Mouse (Mus musculus): ENCODE results near the gene Glo1.
"Not testable (repeated sequence)": the region's sequence is repeated elsewhere in the genome, so short reads cannot be mapped to it uniquely, and the experiment has no call there.

Glo1 gene

DNA sequence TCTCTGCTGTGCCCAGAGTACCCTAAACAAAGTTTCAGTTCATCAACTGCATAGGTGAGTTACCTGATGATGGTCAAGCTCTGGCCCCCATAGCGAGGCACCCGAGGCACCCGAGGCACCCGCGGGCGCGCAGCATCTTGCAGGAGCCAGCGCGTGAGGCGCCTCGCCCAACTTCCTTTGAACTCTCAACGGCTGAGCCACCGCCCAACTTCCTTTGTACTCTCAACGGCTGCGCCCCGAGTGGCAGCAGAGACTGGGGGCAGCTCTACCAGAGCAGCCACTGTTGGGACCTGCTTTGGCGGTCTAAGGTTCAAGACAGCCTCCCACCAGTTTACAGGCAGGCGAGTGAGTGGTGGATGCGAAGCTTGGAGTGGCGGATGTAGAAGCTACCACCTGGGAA lies at the start of gene Glo1:
Gene Glo1 (minus strand): TSS at position 153 of the 400 bp plus-strand sequence.
- not testable (repeated sequence) for DNase-seq

DNA sequence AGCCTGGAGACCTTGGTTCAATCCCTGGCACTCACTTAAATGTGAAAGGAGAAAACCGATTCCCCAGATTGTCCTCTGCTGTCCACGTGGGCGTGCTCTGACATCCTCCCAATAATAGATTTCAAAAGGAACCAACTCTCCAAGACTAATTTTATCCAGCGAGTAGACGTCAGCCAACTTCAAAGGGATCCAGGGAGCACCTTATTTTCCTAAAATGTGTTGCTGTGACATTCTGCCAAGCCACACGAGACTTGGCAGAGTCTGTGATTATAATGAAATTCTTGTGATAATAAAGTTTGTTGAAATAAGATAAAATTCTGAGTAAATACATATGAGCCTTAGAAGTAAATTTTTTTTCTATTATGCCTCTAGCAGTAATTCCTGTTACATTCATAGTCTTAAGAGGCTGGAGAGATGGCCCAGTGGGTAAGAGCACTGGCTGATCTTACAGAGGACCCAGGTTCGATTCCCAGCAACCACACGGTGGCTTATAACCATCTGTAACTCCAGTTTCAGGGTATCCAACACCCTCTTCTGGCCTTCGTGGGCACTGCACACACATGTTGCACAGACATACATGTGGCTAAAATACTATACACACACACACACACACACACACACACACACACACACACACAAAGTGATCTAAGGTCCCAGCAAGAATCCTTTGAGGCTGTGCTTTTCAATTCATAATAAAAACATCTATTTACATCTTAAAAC lies 48.5 kb upstream of the Glo1 start:
- no peak for DNase-seq

DNA sequence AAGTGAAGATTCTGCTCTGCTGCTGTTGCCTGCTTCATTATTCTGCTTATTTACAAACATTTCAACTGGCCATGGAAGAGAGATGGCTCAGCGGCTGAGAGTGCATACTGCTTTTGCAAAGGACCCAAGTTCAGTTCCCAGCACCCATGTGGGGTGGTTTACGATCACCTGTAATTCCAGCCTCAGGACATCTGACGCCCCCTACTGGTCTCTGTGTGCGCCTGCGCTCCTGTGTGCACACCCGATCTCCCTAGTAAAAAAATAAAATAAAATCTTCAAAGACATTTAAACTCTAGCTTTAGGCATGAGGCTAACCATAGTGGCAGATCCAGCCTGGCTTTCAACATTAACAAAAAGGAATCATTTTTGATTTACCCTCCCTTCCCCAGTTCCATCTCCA lies 46.4 kb upstream of the Glo1 start:
- DNase-seq, result no peak

DNA sequence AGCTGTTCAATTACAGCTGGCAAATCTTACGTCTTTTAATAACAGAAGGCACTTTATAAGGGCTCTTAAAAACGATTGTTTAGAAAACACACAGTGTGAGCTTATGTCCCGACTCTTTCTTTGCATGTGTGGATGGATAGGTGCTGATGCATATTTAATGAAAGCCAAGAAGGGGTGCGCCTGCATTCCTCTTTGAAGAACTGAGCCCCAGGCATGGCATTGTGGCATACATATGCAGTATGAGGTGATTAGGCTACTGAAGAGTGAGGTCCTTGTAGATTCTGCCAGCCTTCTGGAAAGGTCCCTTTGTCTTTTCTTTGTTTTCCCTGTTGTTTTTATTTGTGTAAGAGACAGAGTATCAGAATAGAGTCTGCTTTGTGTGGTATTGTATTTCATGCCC lies 45.9 kb upstream of the Glo1 start:
- DNase-seq, result no peak

DNA sequence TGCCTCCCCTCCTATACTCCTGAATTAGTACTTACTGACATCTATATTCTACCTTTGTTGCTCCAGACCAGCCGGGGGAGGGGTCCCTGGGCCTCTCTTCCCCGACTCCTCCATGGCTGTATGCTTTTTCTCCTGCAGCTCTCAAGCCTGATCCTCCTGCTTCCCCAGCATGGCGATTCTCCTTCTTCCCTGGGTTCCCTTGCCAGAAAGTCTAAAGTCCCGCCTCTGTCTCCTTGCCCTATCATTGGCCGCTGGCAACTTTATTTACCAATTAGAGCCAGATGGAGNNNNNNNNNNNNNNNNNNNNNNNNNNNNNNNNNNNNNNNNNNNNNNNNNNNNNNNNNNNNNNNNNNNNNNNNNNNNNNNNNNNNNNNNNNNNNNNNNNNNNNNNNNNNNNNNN lies 38.2 kb upstream of the Glo1 start:
- no peak for DNase-seq

DNA sequence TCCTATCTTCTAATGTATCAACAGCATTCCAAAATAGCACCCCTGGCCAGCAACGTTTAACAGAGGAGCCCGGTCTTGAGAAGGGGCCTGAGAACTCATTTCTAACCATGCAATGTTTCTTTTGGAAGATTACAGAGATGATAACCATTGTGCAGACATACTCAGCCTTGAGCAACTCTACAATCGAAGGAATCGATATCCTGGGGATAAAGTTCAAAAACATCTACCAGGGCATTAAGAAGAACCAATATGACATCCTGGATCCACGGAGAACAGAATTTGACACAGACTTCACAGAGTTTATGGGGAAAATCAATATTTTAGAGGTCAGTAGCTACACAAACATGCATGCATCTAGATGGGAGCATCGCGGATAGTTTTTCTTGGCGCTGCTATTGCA lies 36.5 kb upstream of the Glo1 start:
- no peak for DNase-seq

DNA sequence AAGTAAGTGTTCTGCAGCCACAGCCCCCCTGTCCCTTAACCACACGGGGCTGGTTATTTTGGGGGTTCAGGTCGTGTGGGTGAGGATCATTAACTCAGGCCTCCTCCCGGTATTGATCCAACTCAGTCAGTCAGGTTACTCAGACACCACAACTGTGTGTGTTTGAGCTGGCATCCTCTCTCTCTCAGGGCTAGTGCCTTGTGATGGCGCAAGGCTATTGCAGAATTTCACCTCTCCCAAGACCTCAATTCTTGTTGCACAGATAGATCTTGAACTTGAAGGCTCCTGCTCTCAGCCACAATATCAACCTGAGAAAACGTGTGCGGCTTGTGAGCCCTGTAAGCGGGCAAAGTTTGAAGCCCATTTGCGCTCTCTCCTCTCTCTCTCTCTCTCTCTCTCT lies 35.5 kb upstream of the Glo1 start:
- DNase-seq, result no peak

DNA sequence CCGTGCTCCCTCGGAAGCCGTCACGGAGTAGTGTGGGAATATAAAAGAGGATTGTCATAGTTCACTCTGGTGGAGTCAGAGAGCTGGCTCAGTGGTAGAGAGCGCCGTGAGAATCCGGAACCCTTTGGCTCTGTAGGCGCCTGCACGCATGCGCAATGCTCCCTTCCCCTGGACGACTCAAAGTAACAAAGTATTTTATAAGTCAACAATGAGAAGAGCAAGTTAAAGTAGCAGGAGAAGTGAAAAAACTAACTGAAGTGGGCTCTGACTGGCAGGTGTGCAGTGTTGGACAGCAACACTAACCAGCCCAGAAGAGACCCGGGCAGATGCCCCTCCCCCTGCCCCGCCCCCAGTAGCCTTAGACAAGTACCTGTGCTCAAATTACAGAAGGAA lies 31.5 kb upstream of the Glo1 start:
- peak; percentile 50 to 70 for DNase-seq

DNA sequence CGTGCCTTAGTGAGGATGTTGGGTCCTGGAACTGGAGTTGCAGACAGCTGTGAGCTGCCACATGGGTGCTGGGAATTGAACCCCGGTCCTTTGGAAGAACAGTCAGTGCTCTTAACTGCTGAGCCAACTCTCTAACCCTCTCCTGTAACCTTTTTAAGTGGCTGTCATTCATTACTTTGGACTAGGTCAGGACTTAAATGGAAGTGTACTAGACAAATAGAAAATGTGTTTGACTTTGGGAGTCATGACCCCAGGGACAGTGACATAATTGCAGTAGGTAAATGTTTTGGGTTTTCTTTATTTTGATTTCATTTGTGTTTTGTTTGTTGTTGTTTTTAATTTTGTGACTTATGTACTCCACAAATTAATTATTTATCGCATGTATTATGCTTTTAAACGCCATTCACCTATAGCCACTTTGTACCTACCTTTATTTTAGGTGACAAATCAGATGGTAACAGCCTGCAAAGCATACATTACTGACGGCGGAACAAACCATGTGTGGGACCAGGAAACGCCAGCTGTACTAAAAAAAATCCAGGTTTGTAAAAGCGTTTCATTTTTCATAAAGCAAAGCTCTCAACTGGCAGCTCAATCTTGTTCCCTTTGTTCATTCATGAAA lies 31.0 kb upstream of the Glo1 start:
- no peak for DNase-seq

DNA sequence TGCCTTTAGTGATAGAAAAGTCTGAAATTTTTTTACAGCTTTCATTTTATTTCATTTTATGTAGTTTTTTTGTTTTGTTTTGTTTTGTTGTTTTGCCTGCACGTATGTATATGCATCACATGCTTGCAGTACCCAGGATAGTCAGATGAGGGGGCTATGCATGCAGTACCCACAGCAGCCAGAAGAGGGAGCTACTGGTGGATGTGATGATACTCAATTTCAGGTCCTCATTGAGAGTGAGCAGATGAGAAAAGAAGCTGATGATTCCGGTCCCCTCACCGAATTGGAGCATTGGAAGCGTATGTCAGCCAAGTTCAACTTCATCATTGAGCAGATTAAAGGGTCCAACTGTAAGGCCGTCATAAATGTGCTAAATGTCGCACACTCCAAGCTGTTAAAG lies 26.3 kb upstream of the Glo1 start:
- no peak for DNase-seq

DNA sequence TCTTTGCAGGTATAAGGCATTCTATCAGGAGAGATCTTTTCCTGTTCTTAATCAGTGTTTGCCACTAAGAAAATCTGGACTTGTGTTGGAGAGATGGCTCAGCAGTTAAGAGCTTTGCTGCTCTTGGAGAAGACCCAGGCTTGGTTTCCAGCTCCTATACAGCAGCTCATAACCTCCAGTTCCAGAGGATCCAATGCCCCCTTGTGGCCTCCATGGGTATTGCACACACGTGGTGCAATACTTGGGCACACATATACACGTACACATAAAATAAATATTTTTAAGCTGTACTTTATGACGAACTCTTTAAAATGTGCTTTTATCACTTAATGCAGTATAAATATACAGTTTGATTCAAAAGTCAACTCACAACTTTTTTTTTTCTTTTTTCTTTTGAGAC lies 22.1 kb upstream of the Glo1 start:
- DNase-seq, result no peak

DNA sequence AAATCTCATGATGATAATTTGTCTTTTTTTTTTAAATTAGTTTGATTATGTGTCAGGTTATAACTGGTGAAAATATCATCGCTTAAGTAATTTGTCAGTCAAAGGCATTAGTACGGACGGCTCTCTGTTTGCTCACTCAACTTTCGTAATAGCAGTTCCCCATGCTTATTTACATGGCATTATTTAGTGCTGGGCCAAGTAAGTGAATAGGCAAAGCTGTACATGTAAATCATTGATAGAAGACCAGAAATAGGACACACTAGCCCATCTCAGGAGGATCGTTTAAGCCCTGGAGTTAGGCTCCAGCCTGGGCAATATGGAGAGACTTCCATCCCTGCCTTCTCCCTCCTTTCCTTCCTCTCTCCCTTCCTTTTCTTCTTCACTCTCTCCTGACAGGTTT lies 14.2 kb upstream of the Glo1 start:
- DNase-seq, result no peak

DNA sequence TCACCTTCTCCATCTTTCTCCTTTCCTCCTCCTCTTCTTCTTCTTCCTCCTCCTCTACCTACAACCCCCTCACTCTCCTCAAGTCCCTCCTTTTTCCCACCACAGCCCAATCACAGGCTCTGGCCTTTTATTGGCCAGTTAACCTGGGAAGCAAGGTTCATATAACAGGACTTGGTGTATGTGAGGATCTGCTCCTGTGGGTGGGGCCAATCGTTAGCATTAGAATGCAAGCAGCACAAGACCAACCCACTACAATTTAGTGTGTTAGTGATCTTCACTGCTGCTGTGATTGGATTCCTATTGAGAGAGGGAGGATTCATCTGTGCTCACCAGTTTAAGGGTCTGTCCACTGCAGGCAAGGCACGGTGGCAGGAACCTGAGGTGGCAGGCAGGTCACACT lies 12.3 kb upstream of the Glo1 start:
- no peak for DNase-seq

DNA sequence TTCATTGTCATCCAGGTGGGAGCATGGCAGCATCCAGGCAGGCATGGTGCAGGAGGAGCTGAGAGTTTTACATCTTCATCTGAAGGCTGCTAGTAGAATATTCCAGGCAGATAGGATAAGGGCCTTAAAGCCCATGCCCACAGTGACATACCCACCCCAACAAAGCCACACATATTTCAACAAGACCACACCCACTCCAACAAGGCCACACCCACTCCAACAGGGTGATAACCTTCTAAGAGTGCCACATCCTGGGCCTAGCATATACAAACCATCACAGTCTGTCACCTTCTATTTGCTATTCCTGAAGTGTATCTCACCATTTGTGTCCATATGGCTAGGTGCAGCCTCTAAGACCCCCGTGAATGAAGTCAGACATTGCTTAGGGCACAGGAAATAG lies 11.0 kb upstream of the Glo1 start:
- no peak for DNase-seq

DNA sequence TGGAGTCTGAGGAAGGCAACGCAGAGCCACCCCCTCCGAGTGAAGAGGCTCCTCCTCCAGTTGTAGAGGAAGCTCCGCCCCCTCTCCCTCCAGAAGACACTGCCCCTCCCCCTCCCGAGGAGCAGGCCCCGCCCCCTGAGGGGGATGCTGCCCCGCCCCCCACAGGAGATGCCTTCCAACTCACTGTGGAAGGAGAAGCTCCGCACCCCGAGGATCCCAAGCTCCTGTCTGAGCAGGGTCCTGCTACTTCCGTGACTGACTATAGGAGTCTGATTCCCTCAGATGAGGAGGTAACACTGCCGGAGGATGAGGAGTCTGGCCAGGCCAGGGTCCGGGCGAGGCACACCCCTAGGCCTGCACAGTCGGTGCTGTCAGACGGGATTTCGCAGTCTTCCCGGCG lies 8.7 kb upstream of the Glo1 start:
- no peak for DNase-seq

DNA sequence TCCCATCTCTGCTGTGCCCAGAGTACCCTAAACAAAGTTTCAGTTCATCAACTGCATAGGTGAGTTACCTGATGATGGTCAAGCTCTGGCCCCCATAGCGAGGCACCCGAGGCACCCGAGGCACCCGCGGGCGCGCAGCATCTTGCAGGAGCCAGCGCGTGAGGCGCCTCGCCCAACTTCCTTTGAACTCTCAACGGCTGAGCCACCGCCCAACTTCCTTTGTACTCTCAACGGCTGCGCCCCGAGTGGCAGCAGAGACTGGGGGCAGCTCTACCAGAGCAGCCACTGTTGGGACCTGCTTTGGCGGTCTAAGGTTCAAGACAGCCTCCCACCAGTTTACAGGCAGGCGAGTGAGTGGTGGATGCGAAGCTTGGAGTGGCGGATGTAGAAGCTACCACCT lies 2.5 kb downstream of the Glo1 start, which contains the start of gene Dnah8:
Gene Dnah8 (plus strand): TSS at position 223 of the 400 bp plus-strand sequence.
- DNase-seq, result not testable (repeated sequence)

DNA sequence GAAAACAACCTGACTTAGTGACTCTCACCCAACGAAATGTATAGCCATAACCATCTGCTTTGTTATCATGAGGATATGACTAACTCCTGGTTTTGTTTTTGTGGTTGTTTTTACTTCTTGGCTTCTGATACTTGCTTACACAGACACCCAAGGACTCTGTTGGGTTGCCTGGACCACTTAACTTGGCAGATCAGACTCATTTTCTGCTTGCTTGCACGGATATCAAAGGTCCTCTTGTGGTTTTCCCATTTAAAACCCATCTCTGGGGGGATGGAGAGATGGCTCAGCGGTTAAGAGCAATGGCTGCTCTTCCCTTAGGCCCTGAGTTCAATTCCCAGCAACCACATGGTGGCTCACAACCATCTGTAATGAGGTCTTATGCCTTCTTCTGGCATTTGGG lies 3.5 kb downstream of the Glo1 start:
- no peak for DNase-seq

DNA sequence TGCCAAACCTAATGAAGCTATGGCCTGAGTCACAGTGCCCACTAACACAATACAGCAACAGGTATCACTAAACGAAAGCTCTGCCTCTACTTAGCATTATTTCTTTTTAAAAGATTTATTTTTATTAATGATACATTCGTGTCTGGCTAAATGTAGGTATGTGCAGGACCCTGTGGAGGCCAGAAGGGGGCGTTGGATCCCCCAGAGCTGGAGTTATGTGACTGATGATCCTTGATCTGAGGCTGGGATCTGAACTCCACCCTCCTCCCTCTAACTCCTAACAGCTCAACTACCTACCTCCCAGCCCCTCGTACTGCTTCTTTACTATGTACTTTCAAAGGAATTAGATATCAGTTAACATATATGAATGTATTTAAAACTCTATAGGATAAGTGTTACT lies 5.2 kb downstream of the Glo1 start:
- DNase-seq, result no peak

DNA sequence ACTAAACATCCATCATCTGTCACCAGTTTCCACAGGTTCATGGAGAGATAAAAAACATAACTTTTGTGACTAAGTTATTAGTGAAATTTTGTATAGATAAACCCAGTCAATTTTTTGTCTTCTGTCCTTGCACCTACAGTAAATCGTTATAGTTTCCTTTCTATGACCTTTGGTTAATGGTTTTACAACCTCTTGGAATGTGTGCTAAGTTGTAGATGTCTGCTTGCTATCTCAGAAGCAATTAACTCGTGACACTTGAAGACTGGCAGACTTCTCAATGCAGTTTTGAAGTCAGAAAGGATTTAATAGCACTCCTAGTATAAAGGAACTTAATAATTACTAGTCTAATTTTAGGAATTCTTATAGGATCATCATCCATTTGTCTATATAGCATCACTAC lies 6.1 kb downstream of the Glo1 start:
- DNase-seq, result no peak

DNA sequence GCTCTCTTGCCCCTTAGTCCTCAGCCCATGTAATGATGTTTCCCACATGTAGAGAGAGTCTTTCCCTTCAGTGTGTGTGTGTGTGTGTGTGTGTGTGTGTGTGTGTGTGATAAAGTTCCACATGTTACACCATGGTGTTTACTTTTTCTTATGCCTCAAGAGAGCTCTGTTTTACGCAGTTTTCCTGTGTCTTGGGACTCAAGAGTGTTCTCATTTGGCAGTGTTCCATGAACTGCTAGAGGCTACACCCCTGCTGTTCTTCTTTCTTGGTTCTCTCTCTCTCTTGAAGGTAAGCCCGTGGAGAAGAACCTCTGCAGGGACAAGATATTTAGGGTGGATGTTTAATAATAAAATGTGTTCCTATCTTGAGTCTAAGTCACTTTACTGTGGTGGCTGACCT lies 7.5 kb downstream of the Glo1 start:
- DNase-seq, result no peak

DNA sequence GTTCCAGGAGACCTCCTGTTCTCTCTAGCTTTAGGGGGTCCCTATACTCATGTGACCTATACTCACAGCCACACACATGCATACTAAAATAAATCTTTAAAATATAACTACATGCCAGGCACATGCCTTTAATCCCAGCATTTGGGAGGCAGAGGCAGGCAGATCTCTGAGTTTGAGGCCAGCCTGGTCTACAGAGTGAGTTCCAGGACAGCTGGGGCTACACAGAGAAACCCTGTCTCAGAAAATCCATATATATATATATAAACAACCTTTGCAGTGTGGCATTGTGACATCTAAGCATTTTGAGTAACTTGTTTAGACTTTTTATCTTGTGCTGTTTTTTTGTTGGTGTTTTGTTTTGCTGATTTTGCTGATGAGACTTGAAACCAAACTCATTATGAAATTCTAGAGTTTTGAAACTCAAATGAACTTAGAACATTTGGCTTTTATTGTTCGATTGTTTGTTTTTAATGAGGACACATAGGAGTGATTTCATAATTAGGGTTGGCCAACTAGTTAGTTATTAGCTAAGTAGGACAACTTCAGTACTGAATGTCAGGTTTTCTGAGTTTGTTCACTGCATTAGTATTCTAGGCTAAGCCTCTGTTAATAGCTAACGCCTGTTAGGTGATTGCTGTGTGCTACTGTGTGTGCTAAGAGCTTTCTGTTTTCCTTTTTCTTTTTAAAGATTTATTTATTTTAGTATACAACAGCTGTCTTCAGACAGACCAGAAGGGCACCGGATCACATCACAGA lies 8.4 kb downstream of the Glo1 start:
- no peak for DNase-seq

DNA sequence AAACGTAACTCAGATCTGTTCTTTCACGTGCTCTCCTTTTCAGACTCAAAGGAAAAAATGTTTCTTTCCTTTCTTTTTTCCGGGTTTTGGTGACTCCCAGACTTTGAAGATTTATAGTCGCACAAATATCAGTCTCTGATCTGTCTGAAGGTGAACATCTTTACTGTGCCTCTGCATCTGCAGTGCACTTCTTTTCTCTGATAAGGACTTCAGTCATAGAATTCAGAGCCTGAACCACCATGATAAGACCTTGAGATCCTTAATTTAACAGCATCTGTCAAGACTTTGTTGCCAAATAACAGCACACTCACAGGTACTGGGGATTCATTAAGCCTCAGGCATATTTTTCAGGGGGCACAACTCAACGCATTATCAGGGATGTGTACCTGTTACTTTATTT lies 10.5 kb downstream of the Glo1 start:
- no peak for DNase-seq

DNA sequence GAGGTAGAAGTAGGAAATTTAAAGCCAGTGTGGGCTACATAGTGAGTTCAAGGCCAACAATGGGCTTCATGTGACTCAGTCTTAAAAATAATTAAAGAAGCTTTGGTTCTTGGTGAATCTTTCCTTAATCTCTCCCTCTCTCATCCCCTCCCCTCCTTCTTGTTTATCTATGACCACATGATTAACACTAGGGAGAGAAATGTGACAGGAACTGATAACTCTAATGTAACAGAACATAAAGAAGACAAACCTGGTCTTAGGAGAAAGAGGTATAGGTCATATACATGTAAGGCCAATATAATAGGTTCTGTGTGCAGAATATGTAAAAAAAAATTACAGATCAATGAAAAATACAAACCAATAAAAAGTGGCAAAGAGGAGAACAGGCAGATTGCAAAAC lies 13.3 kb downstream of the Glo1 start:
- no peak for DNase-seq

Data from spleen, adult 18-20 months (tissue).